Mouse (Mus musculus) liver, postnatal 0 days (tissue): ENCODE measurements around the gene Uqcrc1. TPM values are rescaled to one million over a fixed set of nuclear protein-coding genes. Genes with fewer than 3 reads are reported as not detected.

ENCODE experiments used
- ATAC-seq: fragments of 200-750 bp; cut with Nextera tagmentation; 2 replicates; pipeline ENCODE4 v1.8.0; 2017; ENCODE audit warnings: mild to moderate bottlenecking, moderate library complexity
- DNase-seq: peaks from one replicate; pipeline ENCODE4 v3.0.0-alpha.2; 2016
- H3K27ac ChIP-seq: fragments of 300-500 bp; sonication (generic); 2 replicates; pipeline ENCODE4 v1.5.1; 2014; ENCODE audit warnings: antibody characterized with exemption, moderate library complexity, mild to moderate bottlenecking, low read depth
- H3K27me3 ChIP-seq: fragments of 300-500 bp; sonication (generic); 2 replicates; pipeline ENCODE4 v1.6.1; 2014; ENCODE audit warnings: low read length, control low read depth, mixed read lengths; ENCODE audit not compliant: insufficient read depth
- H3K36me3 ChIP-seq: fragments of 300-500 bp; sonication (generic); replicated peaks from 2 replicates; pipeline ENCODE4 v1.6.1; 2014; ENCODE audit warnings: mild to moderate bottlenecking, control low read depth, low read length, moderate library complexity, mixed read lengths; ENCODE audit not compliant: insufficient read depth
- H3K4me1 ChIP-seq: fragments of 300-500 bp; sonication (generic); 2 replicates; pipeline ENCODE4 v1.6.1; 2014; ENCODE audit warnings: antibody characterized with exemption, mild to moderate bottlenecking, control low read depth; ENCODE audit not compliant: insufficient read depth
- H3K4me2 ChIP-seq: fragments of 300-500 bp; sonication (generic); 2 replicates; pipeline ENCODE4 v1.6.1; 2014; ENCODE audit warnings: low read depth, mild to moderate bottlenecking, low read length, moderate library complexity, mixed read lengths
- H3K4me3 ChIP-seq: fragments of 300-500 bp; sonication (generic); 2 replicates; pipeline ENCODE4 v1.5.1; 2014; ENCODE audit warnings: low read depth, low read length
- H3K9ac ChIP-seq: fragments of 300-500 bp; sonication (generic); replicated peaks from 2 replicates; pipeline ENCODE4 v1.6.1; 2014; ENCODE audit warnings: mild to moderate bottlenecking, moderate library complexity
- H3K9me3 ChIP-seq: fragments of 300-500 bp; sonication (generic); 2 replicates; pipeline ENCODE4 v1.6.1; 2016; ENCODE audit warnings: mild to moderate bottlenecking, control low read depth, low read length, mixed read lengths
- CTCF ChIP-seq: sonication (generic); IDR thresholded peaks from 2 replicates; pipeline ENCODE4 v1.5.1; 2016; ENCODE audit warnings: antibody characterized with exemption, low read depth
- EP300 ChIP-seq: IDR thresholded peaks from 2 replicates; pipeline ENCODE4 v1.6.1; 2016; ENCODE audit warnings: antibody characterized with exemption, low read depth, mild to moderate bottlenecking
- WGBS: fragments of 180-500 bp; shearing (Covaris S2); extraction: QIAGEN DNeasy Blood & Tissue Kit; methylation state at CpG from one replicate; pipeline ENCODE4 v1.1.7; 2014; ENCODE audit not compliant: insufficient replicate concordance; 5-methylcytosine and 5-hydroxymethylcytosine counted together
- polyA plus RNA-seq: library from polyadenylated mRNA; unstranded; fragments of >200 nt; fragmentation: Nextera tagmentation; extraction: Ambion mirVana; gene quantifications from 2 replicates; pipeline ENCODE4 v1.2.1, GENCODE M21; 2015

Gene Uqcrc1
- polyA plus RNA-seq, 1 experiment from 2014 or later, result 345 TPM

- no peak within 1 kb of the TSS for H3K4me2 ChIP-seq
- 14% methylated on average over 15 of the region's 15 CpGs for WGBS
- H3K9me3 ChIP-seq, result no peaks in the 10 kb centered on the region
- no peak for DNase-seq
- no peaks in the 10 kb centered on the region for H3K4me1 ChIP-seq
- no peak within 1 kb of the TSS for H3K27ac ChIP-seq
- H3K27me3 ChIP-seq, result peaks cover 13% of the 10 kb centered on the region; the same call in 1 of the 2 replicates
- TF ChIP-seq CTCF, result no peak
- TF ChIP-seq EP300, result no peak
- H3K36me3 ChIP-seq, result peaks cover 24% of the 10 kb centered on the region
- no peak within 1 kb of the TSS for H3K4me3 ChIP-seq
- ATAC-seq, result no peak
- no peak within 1 kb of the TSS for H3K9ac ChIP-seq
These were observed 16.7 kb downstream of the Uqcrc1 start, which contains the start of gene Col7a1 for GRCm38 (mm10) chr9:108953081-108953636. Col7a1 (plus strand) TSS chr9:108953586.

GRCm38 (mm10) chr9:108955241-108955640 is 18.8 kb downstream of the Uqcrc1 start:
- H3K9ac ChIP-seq, result no peak overlapping the region
- peaks cover 13% of the 10 kb centered on the region; the same call in 1 of the 2 replicates for H3K27me3 ChIP-seq
- H3K4me2 ChIP-seq, result no peak overlapping the region
- no peak overlapping the region for H3K27ac ChIP-seq
- DNase-seq (no peak), ATAC-seq (no peak)
- TF ChIP-seq EP300, result no peak
- H3K4me1 ChIP-seq, result no peaks in the 10 kb centered on the region
- no peak overlapping the region for H3K4me3 ChIP-seq
- 82% methylated on average over 11 of the region's 11 CpGs for WGBS
- no peaks in the 10 kb centered on the region for H3K9me3 ChIP-seq
- H3K36me3 ChIP-seq, result peaks cover 3% of the 10 kb centered on the region

GRCm38 (mm10) chr9:108955846-108956245 is 19.4 kb downstream of the Uqcrc1 start:
- no peak for DNase-seq
- no peak overlapping the region for H3K4me3 ChIP-seq
- no peak for ATAC-seq
- H3K27me3 ChIP-seq, result peaks cover 13% of the 10 kb centered on the region; the same call in 1 of the 2 replicates
- no peak overlapping the region for H3K9ac ChIP-seq
- H3K4me2 ChIP-seq, result no peak overlapping the region
- TF ChIP-seq CTCF, result no peak
- TF ChIP-seq EP300, result no peak
- H3K4me1 ChIP-seq, result no peaks in the 10 kb centered on the region
- H3K36me3 ChIP-seq, result no peaks in the 10 kb centered on the region
- no peak overlapping the region for H3K27ac ChIP-seq
- WGBS, result 81% methylated on average over 11 of the region's 11 CpGs
- H3K9me3 ChIP-seq, result no peaks in the 10 kb centered on the region

- WGBS, result 68% methylated on average over 3 of the region's 3 CpGs
- no peaks in the 10 kb centered on the region for H3K4me1 ChIP-seq
These were observed 27.1 kb downstream of the Uqcrc1 start for GRCm38 (mm10) chr9:108963577-108963976.

GRCm38 (mm10) chr9:108964338-108964737 is 27.9 kb downstream of the Uqcrc1 start:
- 57% methylated on average over 6 of the region's 6 CpGs for WGBS
- Histone ChIP-seq H3K9ac (no peak overlapping the region), H3K4me2 (no peak overlapping the region), H3K9me3 (no peaks in the 10 kb centered on the region), H3K4me1 (no peaks in the 10 kb centered on the region), H3K36me3 (no peaks in the 10 kb centered on the region), H3K27ac (no peak overlapping the region), H3K4me3 (no peak overlapping the region), H3K27me3 (no peaks in the 10 kb centered on the region)
- TF ChIP-seq CTCF (no peak), EP300 (no peak)
- DNase-seq, result no peak
- no peak for ATAC-seq

More at GRCm38 (mm10) chr9:108963577-108963976, 27.1 kb downstream of the Uqcrc1 start:
- ATAC-seq, result no peak
- DNase-seq, result no peak
- Histone ChIP-seq H3K4me3 (no peak overlapping the region), H3K27ac (no peak overlapping the region), H3K9me3 (no peaks in the 10 kb centered on the region), H3K36me3 (no peaks in the 10 kb centered on the region), H3K27me3 (no peaks in the 10 kb centered on the region), H3K9ac (no peak overlapping the region), H3K4me2 (no peak overlapping the region)
- no peak for TF ChIP-seq EP300
- no peak for TF ChIP-seq CTCF

GRCm38 (mm10) chr9:108970623-108971022 is 34.2 kb downstream of the Uqcrc1 start:
- TF ChIP-seq EP300, result no peak
- TF ChIP-seq CTCF, result no peak
- no peak overlapping the region for H3K4me3 ChIP-seq
- DNase-seq (no peak), ATAC-seq (no peak)
- H3K27me3 ChIP-seq, result no peaks in the 10 kb centered on the region
- no peaks in the 10 kb centered on the region for H3K4me1 ChIP-seq
- no peak overlapping the region for H3K4me2 ChIP-seq
- H3K9me3 ChIP-seq, result no peaks in the 10 kb centered on the region
- no peaks in the 10 kb centered on the region for H3K36me3 ChIP-seq
- no peak overlapping the region for H3K9ac ChIP-seq
- H3K27ac ChIP-seq, result no peak overlapping the region
- WGBS, result 68% methylated on average over 8 of the region's 8 CpGs
